In the genomic region with DNA sequence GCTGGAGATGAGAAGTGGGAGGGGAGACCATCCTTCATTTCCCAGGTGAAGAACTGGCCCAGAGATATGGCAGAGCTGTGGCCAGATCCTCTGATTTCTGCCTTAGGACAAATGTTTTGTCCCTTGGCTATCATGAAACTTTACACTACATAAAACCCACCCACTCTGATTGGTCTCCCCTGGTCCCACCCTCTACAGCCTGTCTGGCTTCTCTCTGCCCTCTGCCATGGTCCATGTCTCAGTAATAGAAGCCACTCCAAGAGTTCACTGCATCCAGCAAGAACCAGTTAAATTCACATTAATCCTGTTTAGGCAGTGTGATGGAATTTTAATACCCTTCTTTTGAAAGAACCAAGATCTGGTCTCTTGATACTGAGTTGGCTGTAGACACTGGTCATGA, we compare ENCODE assay signal across 23 mouse cellular contexts.
"Had no signal": no experiment of that assay in that cellular context is flagged by ENCODE, and none has a peak within 500 bp of the region (broad histone marks: within the 10 kb centered on the region; RNA-seq: fewer than 3 reads in every experiment).

No protein-coding gene starts in this region.

- H3K27me3 ChIP-seq: kidney, embryonic 15.5 days; limb, embryonic 12.5 days; liver, embryonic 12.5 days; liver, embryonic 15.5 days; lung, embryonic 15.5 days; midbrain, embryonic 13.5 days; stomach, embryonic 15.5 days had no signal

- H3K36me3 ChIP-seq: kidney, embryonic 15.5 days; limb, embryonic 12.5 days; liver, embryonic 12.5 days; liver, embryonic 15.5 days; lung, embryonic 15.5 days; midbrain, embryonic 10.5 days; midbrain, embryonic 13.5 days; neural tube, embryonic 13.5 days; stomach, embryonic 15.5 days had no signal

- H3K4me3 ChIP-seq: kidney, embryonic 15.5 days; left cerebral cortex, adult 2 months; limb, embryonic 12.5 days; liver, embryonic 12.5 days; liver, embryonic 15.5 days; lung, embryonic 15.5 days; megakaryocyte, embryonic 14.5 days; midbrain, embryonic 10.5 days; midbrain, embryonic 13.5 days; myocyte; neural tube, embryonic 13.5 days; stomach, embryonic 15.5 days had no signal

- ATAC-seq: liver, embryonic 12.5 days; midbrain, embryonic 13.5 days; midbrain, embryonic 16.5 days had no signal

- H3K4me1 ChIP-seq: kidney, embryonic 15.5 days; limb, embryonic 12.5 days; liver, embryonic 12.5 days; liver, embryonic 15.5 days; lung, embryonic 15.5 days; midbrain, embryonic 10.5 days; midbrain, embryonic 13.5 days; neural tube, embryonic 13.5 days; stomach, embryonic 15.5 days had no signal

- H3K4me2 ChIP-seq: kidney, embryonic 15.5 days; limb, embryonic 12.5 days; liver, embryonic 12.5 days; liver, embryonic 15.5 days; lung, embryonic 15.5 days; midbrain, embryonic 13.5 days; neural tube, embryonic 13.5 days; stomach, embryonic 15.5 days had no signal

- H3K27ac ChIP-seq: kidney, embryonic 15.5 days; left cerebral cortex, adult 2 months; limb, embryonic 12.5 days; liver, embryonic 12.5 days; liver, embryonic 15.5 days; lung, embryonic 15.5 days; midbrain, embryonic 10.5 days; midbrain, embryonic 13.5 days; neural tube, embryonic 13.5 days; stomach, embryonic 15.5 days had no signal

- H3K9ac ChIP-seq: kidney, embryonic 15.5 days; limb, embryonic 12.5 days; liver, embryonic 12.5 days; liver, embryonic 15.5 days; lung, embryonic 15.5 days; midbrain, embryonic 13.5 days; neural tube, embryonic 13.5 days; stomach, embryonic 15.5 days had no signal

- DNase-seq: kidney, adult 18-20 months; layer of hippocampus, postnatal 36 days; liver; lung, adult 18-20 months; lung, postnatal 10 days; lung, postnatal 36 days; retina, postnatal 1 day; right cerebral cortex, postnatal 25 days; spleen, adult 18-20 months; thymus, postnatal 25 days had no signal

- H3K9me3 ChIP-seq: kidney, embryonic 15.5 days; limb, embryonic 12.5 days; liver, embryonic 12.5 days; liver, embryonic 15.5 days; lung, embryonic 15.5 days; megakaryocyte, embryonic 14.5 days; midbrain, embryonic 10.5 days; midbrain, embryonic 13.5 days; neural tube, embryonic 13.5 days; stomach, embryonic 15.5 days had no signal
